Mouse (Mus musculus): ENCODE measurements around the gene Dip2a. TPM values are rescaled to one million over a fixed set of nuclear protein-coding genes. Genes with fewer than 3 reads are reported as not detected.

Dip2a gene
- total and polyA plus RNA-seq, 3 experiments: 7.5 to 9.2 (median 8.4) TPM

DNA sequence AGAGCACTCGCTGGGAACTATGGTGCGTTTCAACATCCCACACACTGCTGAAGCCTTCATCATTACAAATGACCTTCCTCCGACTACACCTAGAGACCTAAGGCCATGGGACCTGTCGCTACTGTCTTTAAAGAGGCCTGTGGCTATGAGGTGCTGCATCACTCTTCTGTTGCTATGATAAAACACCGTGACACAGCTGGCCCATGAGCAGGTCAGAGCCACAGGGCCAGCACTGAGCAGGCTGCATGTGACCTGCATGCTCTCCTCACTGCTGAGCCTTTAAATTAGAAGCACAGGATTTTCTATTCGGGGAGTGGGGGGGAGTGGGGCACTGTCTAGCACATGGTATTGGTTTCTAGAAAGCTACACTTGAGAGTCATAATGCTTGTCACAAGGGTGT is 133.0 kb downstream of the Dip2a start:
- TF ChIP-seq EP300 (IDR thresholded peaks at IDR 0.05; ENCODE audit: insufficient read depth, low read depth, low read length) (no peak), CTCF (IDR thresholded peaks at IDR 0.05) (no peak), POLR2A (IDR thresholded peaks at IDR 0.05; ENCODE audit: insufficient read depth, low read depth, low read length) (no peak)
- intact Hi-C loops (cut with DNase I): no loop called here
- Histone ChIP-seq H3K36me3 (ENCODE audit: control insufficient read depth, insufficient read depth, low read length) (no peaks in the 10 kb centered on the region), H3K79me2 (replicated peaks; ENCODE audit: control insufficient read depth, insufficient read depth, low read length) (no peaks in the 10 kb centered on the region), H3K9ac (ENCODE audit: low read depth, low read length) (no peak overlapping the region), H3K27me3 (ENCODE audit: control insufficient read depth, insufficient read depth, low read length) (no peaks in the 10 kb centered on the region), H3K4me3 (no peak overlapping the region), H3K4me1 (ENCODE audit: control insufficient read depth, insufficient read depth, low read length) (no peaks in the 10 kb centered on the region), H3K27ac (no peak overlapping the region)
- 93% methylated on average over 6 of the region's 6 CpGs for WGBS
- DNase-seq: peak in 1 of 2 experiments; percentile 8

- WGBS: 95% methylated on average over 7 of the region's 7 CpGs
- DNase-seq: peak in 1 of 2 experiments; percentile 1
- no peak overlapping the region for H3K4me3 ChIP-seq
- intact Hi-C loops (cut with DNase I): no loop called here
- no peak for TF ChIP-seq POLR2A (IDR thresholded peaks at IDR 0.05; ENCODE audit: insufficient read depth, low read depth, low read length)
- no peak for TF ChIP-seq CTCF (IDR thresholded peaks at IDR 0.05)
- no peak for TF ChIP-seq EP300 (IDR thresholded peaks at IDR 0.05; ENCODE audit: insufficient read depth, low read depth, low read length)
- H3K27me3 ChIP-seq (ENCODE audit: control insufficient read depth, insufficient read depth, low read length): no peaks in the 10 kb centered on the region
- H3K9ac ChIP-seq (ENCODE audit: low read depth, low read length): no peak overlapping the region
- H3K36me3 ChIP-seq (ENCODE audit: control insufficient read depth, insufficient read depth, low read length): no peaks in the 10 kb centered on the region
- no peak overlapping the region for H3K27ac ChIP-seq
- no peaks in the 10 kb centered on the region for H3K4me1 ChIP-seq (ENCODE audit: control insufficient read depth, insufficient read depth, low read length)
- H3K79me2 ChIP-seq (replicated peaks; ENCODE audit: control insufficient read depth, insufficient read depth, low read length): no peaks in the 10 kb centered on the region
Measured at GRCm38 (mm10) chr10:76210806-76211205, 134.3 kb downstream of the Dip2a start.

Other genes with a start within 250 kb of the Dip2a start
- gene Slc5a4b, start 234.3 kb downstream of the Dip2a start, total RNA-seq (2021): not detected
- gene Slc5a4b, start 234.3 kb downstream of the Dip2a start, polyA plus RNA-seq (2012; rRNA removed): not detected in 2 replicates
- not detected for gene Slc5a4a, start 197.8 kb downstream of the Dip2a start, total RNA-seq (2021)
- not detected in 2 replicates for gene Slc5a4a, start 197.8 kb downstream of the Dip2a start, polyA plus RNA-seq (2012; rRNA removed)
- gene Prmt2, start 107.4 kb downstream of the Dip2a start, total RNA-seq (2021): 10 to 100 TPM in 1 of 2 experiments, 1 to 10 TPM in 1; 7.9 to 11.1 TPM
- 23.0 and 28.7 TPM in 2 replicates for gene Prmt2, start 107.4 kb downstream of the Dip2a start, polyA plus RNA-seq (2012; rRNA removed)
- gene S100b, start 91.4 kb downstream of the Dip2a start, total RNA-seq (2021): 1 to 10 TPM; 1.4 to 1.5 TPM
- 3.6 and 3.7 TPM in 2 replicates for gene S100b, start 91.4 kb downstream of the Dip2a start, polyA plus RNA-seq (2012; rRNA removed)
- not detected for gene AC141477.1, start 95.2 kb upstream of the Dip2a start, total RNA-seq (2021)
- gene AC141477.1, start 95.2 kb upstream of the Dip2a start, polyA plus RNA-seq (2012; rRNA removed): not detected in 2 replicates
- 10 to 100 TPM; 42.2 to 56.7 TPM for gene Pcnt, start 97.5 kb upstream of the Dip2a start, total RNA-seq (2021)
- gene Pcnt, start 97.5 kb upstream of the Dip2a start, polyA plus RNA-seq (2012; rRNA removed): 27.4 and 43.0 TPM in 2 replicates
- under 1 TPM in 1 of 2 experiments, not detected in 1; 0.20 TPM for gene 2610028H24Rik, start 103.8 kb upstream of the Dip2a start, total RNA-seq (2021)
- gene 2610028H24Rik, start 103.8 kb upstream of the Dip2a start, polyA plus RNA-seq (2012; rRNA removed): 0.47 and 1.8 TPM in 2 replicates
- 10 to 100 TPM; 21.4 to 24.9 TPM for gene Mcm3ap, start 123.6 kb upstream of the Dip2a start, total RNA-seq (2021)
- 14.7 and 25.3 TPM in 2 replicates for gene Mcm3ap, start 123.6 kb upstream of the Dip2a start, polyA plus RNA-seq (2012; rRNA removed)
- 1 to 10 TPM; 3.5 to 3.7 TPM for gene Ybey, start 123.8 kb upstream of the Dip2a start, total RNA-seq (2021)
- 2.2 and 3.7 TPM in 2 replicates for gene Ybey, start 123.8 kb upstream of the Dip2a start, polyA plus RNA-seq (2012; rRNA removed)
- gene Lss, start 186.3 kb upstream of the Dip2a start, total RNA-seq (2021): 1 to 10 TPM; 6.6 to 7.5 TPM
- 4.7 and 6.1 TPM in 2 replicates for gene Lss, start 186.3 kb upstream of the Dip2a start, polyA plus RNA-seq (2012; rRNA removed)
- gene Spatc1l, start 217.0 kb upstream of the Dip2a start, total RNA-seq (2021): not detected
- gene Spatc1l, start 217.0 kb upstream of the Dip2a start, polyA plus RNA-seq (2012; rRNA removed): 0.10 and 0.12 TPM in 2 replicates
- not detected for gene Ftcd, start 230.4 kb upstream of the Dip2a start, total RNA-seq (2021)
- gene Ftcd, start 230.4 kb upstream of the Dip2a start, polyA plus RNA-seq (2012; rRNA removed): 0.12 TPM in 1 of 2 replicates, not detected in the other

All from heart, adult 2 months (tissue).